Mouse (Mus musculus) ovary, adult 2 months (tissue): ENCODE results near the gene Svopl. TPM values are rescaled to one million over a fixed set of nuclear protein-coding genes. Genes with fewer than 3 reads are reported as not detected.

Source experiments
- polyA plus RNA-seq: library from polyadenylated mRNA; depleted of rRNA; stranded (reverse); fragments of >200 nt; gene quantifications from 2 replicates; pipeline ENCODE4 v1.2.3, GENCODE M21; 2012; rRNA removed

Gene Svopl
- polyA plus RNA-seq, result 1.3 TPM in 2 replicates

DNA sequence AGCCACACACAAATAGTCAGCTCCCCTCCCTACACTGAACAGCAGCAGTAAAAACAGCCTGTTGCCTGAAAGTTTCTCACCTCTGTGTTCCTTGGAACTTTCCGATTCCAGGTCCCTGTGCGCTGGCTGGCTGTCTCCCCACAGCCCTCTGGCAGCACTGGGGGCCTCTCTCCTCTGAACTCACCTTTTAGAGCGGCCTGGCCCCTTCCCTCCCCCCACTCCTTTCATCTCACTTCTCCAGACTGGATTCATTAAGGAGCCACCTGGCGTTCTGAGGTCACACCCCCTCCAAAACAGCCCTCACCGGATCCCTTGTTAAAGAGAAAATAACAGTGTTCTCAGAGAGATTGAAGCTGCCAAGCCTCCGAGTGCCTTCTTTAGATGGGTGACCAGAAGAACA lies at the start of gene Svopl:
Svopl (minus strand) TSS at position 159 of the 400 bp plus-strand sequence.

Other genes with a start within 250 kb of the Svopl start
- gene Trim24, start 176.2 kb downstream of the Svopl start, polyA plus RNA-seq, result 22.4 and 31.9 TPM in 2 replicates
- gene Tmem213, start 62.3 kb upstream of the Svopl start, polyA plus RNA-seq, result 3.4 and 5.0 TPM in 2 replicates
- gene Atp6v0a4, start 77.6 kb upstream of the Svopl start, polyA plus RNA-seq, result 2.2 and 9.3 TPM in 2 replicates
- gene D630045J12Rik, start 207.0 kb upstream of the Svopl start, polyA plus RNA-seq, result 11.6 and 12.0 TPM in 2 replicates